Mouse (Mus musculus) adrenal gland, postnatal 25 days (tissue): ENCODE measurements around the gene Olig2. TPM values are rescaled to one million over a fixed set of nuclear protein-coding genes. Genes with fewer than 3 reads are reported as not detected.
"Not testable (repeated sequence)": the region's sequence is repeated elsewhere in the genome, so short reads cannot be mapped to it uniquely, and the experiment has no call there.

Experiments used
- DNase-seq: peaks from one replicate; pipeline ENCODE4 v3.0.0; 2021; ENCODE audit warnings: mixed read lengths
- total RNA-seq: library from RNA; stranded (reverse); gene quantifications from 2 replicates; pipeline ENCODE4 v1.2.3, GENCODE M21; 2021

Gene Olig2
- total RNA-seq, 1 experiment from 2014 or later = not detected

- DNase-seq = no peak
These were observed 1.9 kb downstream of the Olig2 start for GRCm38 (mm10) chr16:91226883-91227759.

- DNase-seq = no peak
These were observed 2.4 kb downstream of the Olig2 start for GRCm38 (mm10) chr16:91227760-91228043.

GRCm38 (mm10) chr16:91228238-91229071, 3.2 kb downstream of the Olig2 start:
- DNase-seq = no peak

GRCm38 (mm10) chr16:91229072-91229348, 3.8 kb downstream of the Olig2 start:
- no peak for DNase-seq

- no peak for DNase-seq
These were observed 4.4 kb downstream of the Olig2 start for GRCm38 (mm10) chr16:91229643-91230042.

GRCm38 (mm10) chr16:91231781-91232469, 6.7 kb downstream of the Olig2 start:
- DNase-seq = no peak

- DNase-seq = no peak
These were observed 7.4 kb downstream of the Olig2 start for GRCm38 (mm10) chr16:91232470-91233240.

GRCm38 (mm10) chr16:91233241-91233944, 8.1 kb downstream of the Olig2 start:
- DNase-seq = no peak

GRCm38 (mm10) chr16:91239024-91239423, 13.8 kb downstream of the Olig2 start:
- no peak for DNase-seq

- no peak for DNase-seq
These were observed 21.0 kb downstream of the Olig2 start for GRCm38 (mm10) chr16:91246292-91246691.

- DNase-seq = not testable (repeated sequence)
These were observed 30.3 kb downstream of the Olig2 start for GRCm38 (mm10) chr16:91255419-91256164.

GRCm38 (mm10) chr16:91258956-91259355, 33.7 kb downstream of the Olig2 start:
- no peak for DNase-seq

- no peak for DNase-seq
These were observed 35.6 kb downstream of the Olig2 start for GRCm38 (mm10) chr16:91260861-91261260.

GRCm38 (mm10) chr16:91262467-91263220, 37.4 kb downstream of the Olig2 start:
- DNase-seq = no peak

- DNase-seq = peak; percentile 55
These were observed 40.7 kb downstream of the Olig2 start for GRCm38 (mm10) chr16:91265972-91266371.

- no peak for DNase-seq
These were observed 43.6 kb downstream of the Olig2 start for GRCm38 (mm10) chr16:91268724-91269452.

- DNase-seq = peak; percentile 74
These were observed 44.4 kb downstream of the Olig2 start, which contains the start of gene Olig1 for GRCm38 (mm10) chr16:91269468-91270211. TSS of gene Olig1 (plus strand) at chr16:91269772.

- no peak for DNase-seq
These were observed 45.1 kb downstream of the Olig2 start for GRCm38 (mm10) chr16:91270212-91270971.
